Mouse (Mus musculus) MEL (cell line): ENCODE measurements around the gene Neurod2.

Experiments used
- HCFC1 ChIP-seq: IDR thresholded peaks from 2 replicates; pipeline ENCODE4 v1.6.1; 2012; ENCODE audit warnings: low read depth, mild to moderate bottlenecking, inconsistent platforms, low read length, improper control_type of control experiment, moderate library complexity
- NRF1 ChIP-seq: IDR thresholded peaks from 2 replicates; pipeline ENCODE4 v1.6.1; 2014; ENCODE audit warnings: low read depth, mild to moderate bottlenecking, inconsistent platforms, low read length, improper control_type of control experiment, moderate library complexity; ENCODE audit not compliant: poor library complexity, insufficient read depth, severe bottlenecking
- POLR2A ChIP-seq, 2 experiments: IDR thresholded peaks; 2 replicates each; pipeline ENCODE4 v1.6.1; 2011 to 2012; ENCODE audit warnings: low read length in 2 of 2, mild to moderate bottlenecking in 2 of 2, control low read depth in 1 of 2, improper control_type of control experiment in 1 of 2, low read depth in 1 of 2, moderate library complexity in 1 of 2; ENCODE audit not compliant: control insufficient read depth in 1 of 2, insufficient read depth in 1 of 2, poor library complexity in 1 of 2
- TCF12 ChIP-seq: IDR thresholded peaks from 2 replicates; pipeline ENCODE4 v1.6.1; 2014; ENCODE audit warnings: low read depth, mild to moderate bottlenecking, inconsistent platforms, low read length, improper control_type of control experiment, moderate library complexity
- USF1 ChIP-seq: IDR thresholded peaks from 2 replicates; pipeline ENCODE4 v1.6.1; 2014; ENCODE audit warnings: low read depth, mild to moderate bottlenecking, inconsistent platforms, low read length, improper control_type of control experiment, moderate library complexity

- TF ChIP-seq NRF1 (no peak), USF1 (no peak), TCF12 (no peak), POLR2A (IDR thresholded peaks at IDR 0.05; ENCODE audit: control insufficient read depth in 1 of 2, insufficient read depth in 1 of 2, low read depth in 1 of 2, low read length in 2 of 2, poor library complexity in 1 of 2) (no peak), HCFC1 (no peak)
Measured at GRCm38 (mm10) chr11:98296277-98296676, 33.2 kb downstream of the Neurod2 start.
